Mouse (Mus musculus) adrenal gland, adult (tissue): ENCODE data around the gene Ikbkg.
A peak's percentile ranks its signal among the peaks of the same experiment; 100 is the strongest.
"Not testable (repeated sequence)": the region's sequence is repeated elsewhere in the genome, so short reads cannot be mapped to it uniquely, and the experiment has no call there.

Experiments used
- DNase-seq, 2 experiments: peaks; one replicate each; pipeline ENCODE4 v3.0.0; 2022 to 2023; ENCODE audit warnings: low spot score in 1 of 2; ENCODE audit not compliant: inconsistent age in 2 of 2

The Ikbkg gene

GRCm38 (mm10) chrX:74429290-74429821 lies 36.3 kb downstream of the Ikbkg start:
- DNase-seq, result peak; percentile 79 to 92

GRCm38 (mm10) chrX:74451157-74451912 lies 58.2 kb downstream of the Ikbkg start:
- no peak for DNase-seq

GRCm38 (mm10) chrX:74452773-74453172 lies 59.7 kb downstream of the Ikbkg start:
- DNase-seq, result peak in 1 of 2 experiments; percentile 51

- not testable (repeated sequence) for DNase-seq
Observed at GRCm38 (mm10) chrX:74481349-74481885, 88.3 kb downstream of the Ikbkg start, which contains the start of gene Gm6880. Gene Gm6880 (minus strand): TSS chrX:74481399.

- DNase-seq, result no peak
Observed at GRCm38 (mm10) chrX:74497131-74497530, 104.0 kb downstream of the Ikbkg start.
